Mouse (Mus musculus) heart, postnatal 36 days (tissue): ENCODE measurements at regions not wholly inside any gene's neighbourhood (a gene's known extent, or its start where the extent isn't known, plus 50 kb on each side); places are given as distances from the start of the nearest gene placed in this dataset.

Source experiments
- DNase-seq, 2 experiments: peaks; one replicate each; pipeline ENCODE4 v3.0.0; 2021 to 2022
- intact Hi-C: fragments of 180-260 bp; cut with DNase I; formaldehyde crosslinking; loops from one replicate; pipeline ENCODE4 v1.15.1; 2025

DNA sequence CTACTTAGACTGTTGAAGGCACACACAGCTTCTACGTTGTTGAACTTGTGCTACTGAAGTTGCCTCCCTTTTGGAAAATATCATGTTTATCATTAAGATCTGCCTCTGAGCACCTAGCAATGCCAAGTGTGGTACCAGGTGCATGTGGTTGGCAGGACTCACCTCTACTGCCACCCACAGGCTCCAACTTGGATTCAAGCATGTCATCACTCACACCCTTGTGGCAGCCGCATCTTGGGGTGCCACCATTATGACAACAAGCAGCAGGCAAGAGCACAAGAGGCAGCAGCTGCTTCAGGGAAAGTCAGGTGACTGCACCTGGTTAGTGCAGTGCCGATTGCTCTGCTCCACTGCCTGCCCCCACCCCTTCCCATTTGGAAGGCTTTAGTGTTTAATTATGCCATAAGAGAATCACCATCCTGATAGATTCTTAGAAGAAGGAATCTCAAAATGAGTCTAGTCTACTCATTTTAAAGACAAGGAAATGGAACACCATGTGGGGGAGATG is 435.2 kb upstream of the Smim15 start:
- DNase-seq, result no peak
- intact Hi-C loops, result no loop called here

DNA sequence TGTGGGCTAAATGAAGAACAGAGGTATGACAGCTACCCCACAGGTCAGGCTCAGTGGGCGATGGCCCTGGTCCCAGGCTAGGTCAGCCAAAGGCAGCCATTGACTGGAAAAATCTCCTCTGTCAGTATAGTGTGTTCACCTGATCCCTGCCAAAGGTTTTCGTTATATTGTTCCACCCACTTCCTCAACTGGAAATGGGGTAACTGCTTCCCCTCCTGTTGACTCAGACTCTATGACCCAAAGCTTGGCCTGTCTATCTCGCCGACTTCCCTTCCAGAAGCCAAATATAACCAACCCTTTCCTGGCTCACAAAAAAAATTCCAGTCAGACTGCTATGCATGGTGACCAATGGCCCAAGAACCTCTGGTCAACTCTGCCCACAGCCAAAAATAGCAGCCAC is 437.0 kb upstream of the Smim15 start:
- DNase-seq, result peak; percentile 15 to 26
- intact Hi-C loops, result no loop called here

DNA sequence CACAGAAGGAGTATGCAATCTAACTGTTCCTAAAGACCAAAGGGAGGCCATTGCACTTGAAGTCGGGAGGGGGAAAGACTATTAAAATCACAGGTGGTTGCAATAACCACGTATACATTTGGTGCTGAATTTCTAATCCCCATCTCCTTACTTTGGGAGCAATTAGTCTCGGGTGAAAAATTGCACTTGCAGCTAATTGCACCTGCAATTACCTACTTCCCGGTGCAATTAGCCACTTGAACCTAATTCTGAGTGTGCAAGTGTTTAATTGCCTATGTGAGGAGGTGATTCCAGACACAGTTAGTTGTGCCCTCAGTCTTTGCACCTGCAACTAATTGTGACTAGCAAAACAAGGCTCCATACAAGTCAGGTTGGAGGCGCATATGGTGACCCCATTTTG is 442.1 kb upstream of the Smim15 start:
- DNase-seq, result no peak
- intact Hi-C loops, result no loop called here

DNA sequence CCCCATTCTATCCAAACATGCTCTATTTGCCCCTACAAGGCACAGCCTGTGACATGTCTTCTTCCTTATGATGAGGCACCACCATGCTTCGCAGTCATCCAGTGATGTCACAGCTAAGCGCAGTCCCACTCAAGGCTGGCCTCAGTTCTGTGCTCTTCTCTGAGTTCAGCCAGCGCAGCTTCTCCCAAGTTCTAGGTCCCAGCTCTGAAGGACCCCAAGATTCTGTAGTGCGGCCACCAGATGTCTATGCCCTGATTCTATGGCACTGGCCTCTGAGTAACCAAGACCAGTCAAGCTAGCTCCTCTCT is 443.2 kb upstream of the Smim15 start:
- no peak for DNase-seq

DNA sequence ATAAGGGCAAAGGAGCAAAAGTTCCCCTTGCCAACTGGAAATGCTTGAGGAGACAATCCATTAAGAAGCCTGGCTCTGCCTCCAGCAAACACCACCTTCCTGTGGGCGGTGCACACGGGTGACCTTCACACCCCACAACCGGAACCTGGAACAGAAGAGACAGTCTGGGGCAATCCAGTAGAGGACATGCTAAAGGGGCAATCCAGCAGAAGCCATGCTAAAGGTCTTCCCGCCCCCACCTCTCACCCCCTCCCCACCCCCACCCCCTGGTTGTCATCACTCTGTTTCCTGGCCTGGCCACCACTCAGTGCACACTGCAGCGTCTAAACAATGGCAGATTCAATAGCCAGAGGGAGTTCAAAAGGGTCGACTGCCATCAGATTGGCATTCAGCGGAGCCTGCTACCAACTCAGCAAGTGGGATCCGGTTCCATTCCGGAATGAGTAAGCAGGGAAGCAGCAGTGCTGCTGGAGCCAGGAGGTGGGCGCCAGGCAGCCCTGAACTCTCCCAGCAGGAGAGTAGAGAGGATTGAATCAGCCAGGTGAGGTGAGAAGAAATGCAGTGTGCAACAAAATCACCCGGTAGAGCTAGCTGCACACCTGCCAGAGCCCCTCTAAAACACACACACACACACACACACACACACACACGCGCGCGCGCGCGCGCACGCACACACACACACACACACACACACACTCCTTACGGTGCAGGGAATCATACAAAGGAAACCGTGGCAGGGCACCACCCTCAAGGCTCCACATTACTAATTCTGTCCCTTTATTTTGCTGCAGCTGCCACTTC is 443.7 kb upstream of the Smim15 start:
- no peak for DNase-seq
- intact Hi-C loops, result no loop called here

More for the DNA sequence above, 443.2 kb upstream of the Smim15 start:
- intact Hi-C loops, result no loop called here

DNA sequence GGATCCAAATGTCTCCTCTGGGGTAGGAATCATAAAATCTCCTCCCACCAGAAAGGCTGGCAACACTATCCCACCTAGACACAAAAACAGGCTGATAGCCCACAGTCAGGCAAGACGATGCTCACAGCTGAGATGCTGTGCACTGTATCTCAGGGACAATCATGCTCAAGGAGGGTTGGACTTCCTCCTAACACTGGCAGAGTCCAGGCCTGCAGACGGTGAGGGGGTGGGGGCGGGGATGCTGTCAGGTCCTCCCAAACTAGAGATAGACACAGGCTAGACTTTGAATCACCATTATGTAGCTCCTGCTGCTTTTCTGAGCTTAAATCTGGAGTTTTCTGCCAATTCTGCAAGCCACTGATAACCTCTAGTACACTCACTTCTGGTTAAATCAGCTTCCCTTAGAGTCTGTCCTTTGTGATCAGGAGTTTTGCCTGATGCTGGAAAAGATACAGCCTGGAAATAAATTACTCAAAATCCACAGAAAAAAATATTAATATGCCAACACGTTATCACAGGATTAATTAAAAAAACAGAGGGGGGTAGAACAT is 445.1 kb upstream of the Smim15 start:
- DNase-seq, result no peak
- intact Hi-C loops, result no loop called here

DNA sequence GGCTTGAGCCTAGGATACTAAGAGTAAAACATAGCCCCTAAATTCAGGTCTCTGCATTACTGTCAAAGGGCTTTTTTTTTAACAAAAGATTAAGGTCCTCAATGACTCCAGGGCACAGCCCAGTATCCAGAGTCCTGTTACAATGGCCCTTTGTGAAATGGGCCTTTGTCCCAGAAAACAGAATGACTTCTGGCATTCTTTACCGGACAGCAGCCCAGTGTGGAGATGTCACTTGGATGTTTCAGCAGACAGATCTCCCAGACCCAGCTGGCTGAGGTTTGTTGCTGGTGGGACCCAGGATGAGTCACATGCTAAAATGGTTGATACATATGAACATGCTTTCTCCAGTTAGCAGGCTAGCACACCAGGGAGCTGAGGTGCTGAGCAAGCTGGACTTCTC is 445.9 kb upstream of the Smim15 start:
- intact Hi-C loops, result no loop called here
- no peak for DNase-seq

DNA sequence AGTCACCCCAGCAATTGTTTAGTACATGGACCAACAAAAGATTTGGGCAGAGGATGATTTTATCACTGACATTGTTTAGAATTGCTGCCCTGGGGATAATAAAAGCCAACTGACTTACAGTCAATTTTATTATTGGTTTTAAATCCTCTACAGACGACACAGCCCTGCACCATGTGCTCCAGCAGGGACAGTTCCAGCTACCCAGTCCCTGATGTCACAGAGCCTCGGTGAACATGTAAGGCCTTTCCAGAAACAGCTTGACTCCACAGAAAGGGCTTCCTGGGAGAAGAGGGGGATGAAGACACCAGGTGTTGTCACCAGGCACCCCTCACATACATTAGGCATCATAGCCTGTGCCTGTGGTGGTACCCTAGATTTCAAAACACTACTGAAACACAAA is 447.0 kb upstream of the Smim15 start:
- DNase-seq, result no peak
- intact Hi-C loops, result no loop called here

DNA sequence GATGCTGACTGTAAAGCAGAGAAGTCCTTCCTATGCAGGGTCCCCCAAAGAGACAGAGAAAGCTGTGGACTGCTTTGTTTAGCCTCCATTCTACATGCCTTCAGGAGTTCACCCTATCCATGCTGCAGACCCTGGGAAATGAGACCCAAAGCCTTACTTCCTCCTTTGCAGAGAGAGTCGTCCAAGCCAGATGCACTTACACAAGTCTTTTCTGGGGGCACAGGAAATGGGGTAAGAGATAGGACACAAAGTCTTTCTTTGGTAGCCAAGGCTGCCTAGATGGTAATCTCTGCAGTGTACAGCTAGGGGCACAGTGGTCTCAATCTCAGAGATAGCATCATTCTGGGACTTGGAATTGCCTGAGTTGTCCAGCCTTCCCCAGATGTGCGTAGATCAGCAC is 448.1 kb upstream of the Smim15 start:
- intact Hi-C loops, result no loop called here
- DNase-seq, result no peak

DNA sequence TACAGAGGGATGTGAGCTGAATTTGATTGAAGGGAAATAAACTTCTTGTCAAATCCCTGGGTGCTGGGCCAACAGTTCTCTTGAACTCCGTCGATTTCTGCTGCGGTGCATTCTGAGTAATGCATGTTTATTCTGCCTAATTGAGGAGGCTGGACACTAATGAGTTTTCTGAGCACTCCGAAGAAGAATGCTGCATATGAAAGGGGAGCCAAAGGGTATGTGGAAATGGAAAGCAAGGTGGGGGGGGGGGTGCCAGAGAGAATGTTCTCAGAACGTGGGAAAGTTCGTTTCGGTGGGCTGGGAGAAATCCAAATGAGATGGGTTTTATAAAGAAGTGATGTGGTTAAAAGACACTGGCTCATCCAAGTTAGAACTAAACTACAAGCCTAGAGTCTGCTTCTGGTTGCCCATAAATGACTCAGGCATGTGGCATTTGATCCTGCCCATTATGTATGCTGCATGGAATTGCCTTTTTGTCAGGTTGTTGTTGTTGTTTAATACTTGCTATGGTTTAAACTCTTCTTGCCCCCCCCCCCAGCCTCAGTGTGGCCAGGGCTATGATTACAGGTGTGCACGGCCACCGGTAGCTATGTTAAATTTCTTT is 455.7 kb upstream of the Smim15 start:
- DNase-seq, result no peak
- intact Hi-C loops, result no loop called here

DNA sequence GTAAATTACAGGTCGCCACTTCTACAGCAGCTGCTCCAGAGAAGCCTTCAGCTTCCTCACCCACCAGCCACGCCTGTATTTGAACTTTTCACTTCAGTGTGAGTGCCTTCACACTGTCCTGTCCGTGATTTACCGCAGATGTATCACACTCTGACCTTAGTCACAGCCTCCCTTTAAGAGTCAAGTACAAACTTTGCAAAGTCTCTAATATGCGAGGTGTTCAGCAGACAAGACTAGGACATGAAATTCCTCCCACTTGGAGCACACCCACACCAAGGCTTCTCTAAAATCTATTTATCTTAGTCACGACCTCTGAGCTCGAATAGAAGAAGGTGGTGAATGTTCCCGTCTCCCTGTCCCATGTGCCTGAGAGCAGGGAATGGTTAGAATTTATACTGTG is 456.6 kb upstream of the Smim15 start:
- no peak for DNase-seq
- intact Hi-C loops, result no loop called here

DNA sequence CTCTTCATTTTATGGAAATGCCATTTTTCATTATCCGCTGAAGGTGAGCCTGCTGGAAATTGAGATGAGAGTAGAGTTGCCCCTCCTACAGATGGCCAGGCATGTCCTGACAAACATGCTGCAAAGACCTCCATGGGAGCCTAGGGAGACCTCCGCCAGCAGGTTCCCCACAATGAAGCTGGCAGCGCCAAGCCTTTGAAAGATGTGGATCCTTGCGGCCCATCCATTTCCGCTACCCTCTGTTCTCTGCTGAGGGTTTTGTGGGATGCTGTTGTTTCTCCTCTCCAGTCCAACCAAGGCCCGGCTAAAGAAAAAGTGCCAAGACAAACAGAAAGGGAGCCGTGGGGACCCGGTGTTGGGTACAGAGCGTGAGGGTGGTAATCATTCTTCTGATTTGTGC is 458.3 kb upstream of the Smim15 start:
- intact Hi-C loops, result no loop called here
- DNase-seq, result no peak

DNA sequence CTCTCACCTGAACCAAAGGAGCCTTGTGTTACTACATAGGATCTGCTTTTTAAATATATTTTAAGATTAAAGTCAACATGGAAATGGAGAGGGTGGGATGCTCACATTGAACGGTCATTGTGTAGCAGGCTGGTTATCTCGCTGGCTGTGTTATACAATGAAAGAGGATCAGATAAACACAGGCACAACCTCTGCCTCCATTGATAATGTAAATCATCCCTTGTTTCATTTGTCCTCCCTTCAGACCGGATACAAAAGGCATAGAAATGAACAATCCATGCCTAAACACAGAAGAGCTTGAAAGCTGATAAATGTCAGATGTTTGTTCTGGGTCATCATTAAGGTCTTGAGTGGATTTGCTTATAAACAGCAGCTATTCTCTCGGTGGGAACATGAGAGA is 458.9 kb upstream of the Smim15 start:
- intact Hi-C loops, result no loop called here
- DNase-seq, result no peak

DNA sequence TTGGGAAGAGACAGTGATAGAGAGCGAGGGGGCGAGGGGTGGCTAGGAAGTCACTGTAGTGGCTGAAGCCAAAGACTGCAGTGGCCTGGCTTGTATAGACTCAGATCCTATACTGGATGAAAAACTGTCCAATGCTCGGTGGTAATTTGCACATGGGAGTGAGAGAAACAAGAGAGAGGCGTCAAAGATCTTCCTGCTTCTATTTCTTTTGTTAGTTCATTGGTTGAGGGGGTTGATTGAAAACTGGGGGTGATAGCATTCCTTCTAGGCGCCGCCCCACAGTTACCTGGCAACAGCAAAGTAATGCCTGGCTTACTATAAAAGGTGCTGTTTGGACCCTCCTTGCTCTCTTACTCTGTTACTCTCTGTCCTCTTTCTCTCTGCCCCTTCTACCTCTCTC is 465.3 kb upstream of the Smim15 start:
- intact Hi-C loops, result no loop called here
- DNase-seq, result no peak

DNA sequence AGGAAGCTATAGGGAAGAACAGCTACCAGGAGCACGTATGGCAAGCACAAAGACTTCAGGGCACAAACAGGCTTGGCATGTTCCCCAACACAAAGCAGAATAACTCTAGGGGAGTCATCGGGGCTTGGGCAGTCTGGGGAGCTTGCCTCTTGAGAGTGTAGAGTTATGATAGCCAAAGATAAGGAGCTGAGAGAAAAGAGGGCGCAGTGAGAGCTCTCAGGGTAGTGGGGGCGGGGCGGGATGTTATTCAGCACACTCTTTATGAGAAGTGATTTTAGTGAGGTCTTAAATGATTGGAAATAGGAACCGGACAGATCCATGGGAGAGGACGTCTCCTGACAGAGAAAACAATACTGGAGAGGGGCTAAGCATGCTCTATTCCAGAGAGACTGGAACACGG is 466.4 kb upstream of the Smim15 start:
- intact Hi-C loops, result no loop called here

DNA sequence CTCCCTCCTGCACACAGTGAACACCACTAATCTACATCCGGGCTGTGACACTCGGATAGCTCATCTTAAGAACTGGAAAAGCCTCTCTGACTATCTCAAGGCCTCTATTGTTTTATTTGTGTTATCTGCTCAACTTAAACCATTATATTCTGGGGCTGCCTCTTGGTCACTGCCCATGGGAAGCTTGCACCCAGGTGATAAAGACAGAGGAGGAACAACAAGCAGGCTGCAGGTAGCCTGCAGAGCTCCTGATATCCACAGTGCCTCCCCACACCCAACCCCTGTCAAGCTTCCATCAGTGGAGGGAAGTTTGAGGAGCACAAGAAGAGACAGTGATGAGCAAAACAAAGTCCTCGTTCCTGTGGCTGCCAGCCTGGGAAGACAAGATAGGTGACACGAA is 467.0 kb upstream of the Smim15 start:
- intact Hi-C loops, result no loop called here
- no peak for DNase-seq

More for the DNA sequence above, 466.4 kb upstream of the Smim15 start:
- no peak for DNase-seq

DNA sequence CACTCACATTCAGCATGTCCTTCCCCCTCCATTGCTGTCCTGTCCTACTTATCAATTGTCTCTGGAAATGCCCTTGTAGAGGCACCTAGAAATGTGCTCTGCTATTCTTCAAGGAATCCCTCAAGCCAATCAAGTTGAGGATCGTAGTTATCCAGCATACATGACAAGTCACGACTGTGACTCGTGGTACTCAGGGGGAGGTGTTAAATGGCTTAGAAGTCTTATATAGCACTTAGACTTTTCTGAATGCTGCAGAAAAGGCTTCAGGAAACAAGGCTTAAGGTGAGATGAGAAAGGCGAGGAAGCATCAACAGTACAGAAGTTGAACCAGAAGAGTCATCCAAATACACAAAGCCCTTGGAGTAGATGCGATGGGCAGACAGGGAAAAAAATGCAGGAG is 467.5 kb upstream of the Smim15 start:
- DNase-seq, result no peak
- intact Hi-C loops, result no loop called here

DNA sequence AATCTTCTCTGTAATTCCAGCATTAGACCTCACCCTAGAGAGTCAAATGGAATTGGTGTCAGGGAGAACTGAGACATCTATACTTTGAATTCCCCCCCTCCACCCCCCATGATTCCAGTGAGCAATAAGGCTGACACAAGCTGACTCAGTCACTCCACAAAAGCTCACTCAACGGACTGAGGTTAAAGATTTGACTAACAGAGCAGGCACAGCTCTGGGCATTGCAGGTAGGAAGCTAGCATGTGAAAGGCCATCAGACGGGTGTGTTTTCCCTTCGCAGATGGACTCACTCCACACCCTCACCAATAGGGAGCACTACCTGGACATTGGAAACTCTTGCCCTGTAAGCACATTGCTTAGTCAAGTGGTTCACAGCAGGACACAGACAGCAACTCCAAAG is 469.2 kb upstream of the Smim15 start:
- DNase-seq, result no peak
- intact Hi-C loops, result no loop called here

DNA sequence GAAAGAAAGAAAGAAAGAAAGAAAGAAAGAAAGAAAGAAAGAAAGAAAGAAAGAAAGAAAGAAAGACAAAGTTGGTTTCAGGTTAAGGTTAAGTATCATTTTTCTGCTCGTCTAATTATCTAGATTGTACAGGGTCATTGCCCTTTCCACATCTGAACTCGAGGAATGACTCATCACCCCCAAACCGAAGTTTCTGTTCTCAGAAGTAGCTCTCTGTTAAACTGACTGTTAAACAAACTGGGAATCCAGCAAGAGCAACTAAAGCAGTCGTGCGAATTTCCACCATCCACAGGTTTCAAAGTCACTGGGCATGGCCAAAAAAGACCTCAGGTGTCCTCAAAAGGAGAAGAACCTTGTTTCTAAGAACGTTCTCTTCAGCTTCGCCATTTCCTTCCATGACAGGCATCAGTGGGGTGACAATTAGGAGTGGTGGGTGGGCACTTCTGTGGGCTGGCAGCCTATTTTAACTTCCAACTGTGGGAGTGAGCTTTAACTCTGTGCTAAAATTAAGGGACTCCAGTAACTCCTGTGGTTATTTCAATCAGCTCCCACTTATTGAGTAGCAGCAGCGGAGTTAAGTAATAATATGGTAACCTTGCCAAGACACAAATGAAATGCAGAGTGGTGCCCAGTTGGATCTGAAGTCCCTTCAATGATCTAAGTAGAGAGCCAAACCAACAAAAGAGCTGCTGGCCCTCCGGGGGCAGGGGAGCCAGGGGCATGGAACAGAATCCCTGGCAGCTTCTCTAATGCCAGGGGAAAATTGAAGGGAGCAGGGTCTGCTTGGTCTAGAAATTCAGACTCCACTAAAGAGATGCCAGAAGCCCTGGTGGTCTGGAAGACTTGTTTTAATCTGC is 470.5 kb upstream of the Smim15 start:
- no peak for DNase-seq
- intact Hi-C loops, result no loop called here

DNA sequence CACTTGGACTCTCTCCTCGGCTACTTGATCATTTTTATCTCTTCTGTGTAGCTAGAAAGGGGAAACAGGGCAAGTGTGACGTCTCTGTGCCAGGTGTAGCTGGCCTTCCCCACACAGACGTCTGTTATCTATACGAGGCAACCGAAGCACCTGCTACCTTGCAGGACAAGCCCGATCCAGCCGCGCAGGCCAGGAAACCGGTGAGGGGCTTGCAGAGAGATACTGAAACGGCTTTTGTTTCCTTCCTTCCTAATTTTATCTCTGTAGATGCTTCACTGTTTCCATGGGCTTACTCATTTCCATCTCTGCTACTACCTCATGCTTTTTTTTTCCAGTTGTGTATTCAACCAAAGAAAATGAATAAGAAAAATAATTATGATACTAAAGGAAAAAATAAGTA is 472.7 kb upstream of the Smim15 start:
- intact Hi-C loops, result no loop called here
- DNase-seq, result no peak

DNA sequence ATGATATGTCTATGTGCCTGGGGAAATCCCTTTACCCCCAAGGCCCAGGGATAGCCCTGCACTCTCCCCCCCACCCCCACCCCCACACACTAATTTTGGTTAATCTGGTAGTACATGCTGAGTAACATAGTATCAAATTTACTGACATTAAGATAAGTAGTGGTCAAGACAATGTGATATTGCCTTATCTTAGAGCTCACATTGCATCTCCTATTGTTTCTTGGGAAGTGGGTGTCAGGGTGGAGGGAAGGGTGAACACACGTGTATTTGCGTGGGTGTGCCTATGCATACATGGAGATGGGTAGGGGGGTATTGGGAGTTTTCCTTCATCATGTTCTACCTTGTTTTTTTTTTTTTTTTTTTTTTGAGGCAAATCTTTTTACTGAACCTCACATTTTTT is 474.8 kb upstream of the Smim15 start:
- intact Hi-C loops, result no loop called here
- DNase-seq, result no peak
